Mouse (Mus musculus): ENCODE measurements around the gene Gm13871. TPM values are rescaled to one million over a fixed set of nuclear protein-coding genes. Genes with fewer than 3 reads are reported as not detected.
"Not testable (repeated sequence)": the region's sequence is repeated elsewhere in the genome, so short reads cannot be mapped to it uniquely, and the experiment has no call there.

Gm13871 gene
- not detected in 2 replicates for polyA plus RNA-seq (2016; fragmentation: Nextera tagmentation; extraction: Ambion mirVana)

GRCm38 (mm10) chr4:73905853-73906252 is at the start of gene Gm13871:
Gene Gm13871, minus strand, starts transcription at chr4:73905953.
- no CpG with 5 or more reads among the region's 4 CpGs for WGBS
- H3K4me1 ChIP-seq (replicated peaks); ATAC-seq (ENCODE audit: insufficient number of reproducible peaks, low FRiP score); H3K4me2 ChIP-seq; H3K27ac ChIP-seq (ENCODE audit: poor library complexity, severe bottlenecking); H3K4me3 ChIP-seq; H3K9me3 ChIP-seq (replicated peaks); H3K9ac ChIP-seq; H3K36me3 ChIP-seq; H3K27me3 ChIP-seq (replicated peaks): not testable (repeated sequence)

- Histone ChIP-seq H3K9ac (no peak within 1 kb of the TSS), H3K9me3 (replicated peaks) (no peaks in the 10 kb centered on the region), H3K27me3 (replicated peaks) (no peaks in the 10 kb centered on the region), H3K27ac (ENCODE audit: poor library complexity, severe bottlenecking) (no peak within 1 kb of the TSS), H3K4me1 (replicated peaks) (no peaks in the 10 kb centered on the region), H3K36me3 (no peaks in the 10 kb centered on the region), H3K4me3 (no peak within 1 kb of the TSS), H3K4me2 (no peak within 1 kb of the TSS)
- 71% methylated on average over 8 of the region's 8 CpGs for WGBS
- ATAC-seq (ENCODE audit: insufficient number of reproducible peaks, low FRiP score): no peak
Observed at GRCm38 (mm10) chr4:73950375-73950896, 44.7 kb upstream of the Gm13871 start, which contains the start of gene 2310002L09Rik. Gene 2310002L09Rik, minus strand, starts transcription at chr4:73950846.

GRCm38 (mm10) chr4:73920660-73921059 is 14.9 kb upstream of the Gm13871 start, which contains the start of gene Gm11756:
Gene Gm11756, minus strand, starts transcription at chr4:73920760.
- not testable (repeated sequence) for ATAC-seq (ENCODE audit: insufficient number of reproducible peaks, low FRiP score); H3K27ac ChIP-seq (ENCODE audit: poor library complexity, severe bottlenecking); H3K9ac ChIP-seq; H3K4me3 ChIP-seq; H3K27me3 ChIP-seq (replicated peaks); H3K4me1 ChIP-seq (replicated peaks); H3K36me3 ChIP-seq; H3K9me3 ChIP-seq (replicated peaks); H3K4me2 ChIP-seq
- 78% methylated on average over 6 of the region's 6 CpGs for WGBS

GRCm38 (mm10) chr4:73891012-73891411 is 14.7 kb downstream of the Gm13871 start, which contains the start of gene Gm11757:
Gene Gm11757, minus strand, starts transcription at chr4:73891112.
- H3K9me3 ChIP-seq (replicated peaks); H3K4me1 ChIP-seq (replicated peaks); H3K4me3 ChIP-seq; ATAC-seq (ENCODE audit: insufficient number of reproducible peaks, low FRiP score); H3K27ac ChIP-seq (ENCODE audit: poor library complexity, severe bottlenecking); H3K4me2 ChIP-seq; H3K36me3 ChIP-seq; H3K27me3 ChIP-seq (replicated peaks); H3K9ac ChIP-seq: not testable (repeated sequence)
- no CpG with 5 or more reads among the region's 4 CpGs for WGBS

- H3K9me3 ChIP-seq (replicated peaks); H3K4me3 ChIP-seq; H3K27me3 ChIP-seq (replicated peaks); H3K4me2 ChIP-seq; ATAC-seq (ENCODE audit: insufficient number of reproducible peaks, low FRiP score); H3K9ac ChIP-seq; H3K4me1 ChIP-seq (replicated peaks); H3K36me3 ChIP-seq; H3K27ac ChIP-seq (ENCODE audit: poor library complexity, severe bottlenecking): not testable (repeated sequence)
- WGBS: no CpG with 5 or more reads among the region's 4 CpGs
Observed at GRCm38 (mm10) chr4:73876166-73876565, 29.6 kb downstream of the Gm13871 start, which contains the start of gene Gm11758. Gene Gm11758, minus strand, starts transcription at chr4:73876266.

Other genes with a start within 250 kb of the Gm13871 start
- gene Gm11239, start 237.6 kb downstream of the Gm13871 start, polyA plus RNA-seq (2016; fragmentation: Nextera tagmentation; extraction: Ambion mirVana): not detected in 2 replicates
- gene Gm428, start 222.4 kb downstream of the Gm13871 start, polyA plus RNA-seq (2016; fragmentation: Nextera tagmentation; extraction: Ambion mirVana): not detected in 2 replicates
- gene Rasef, start 115.0 kb downstream of the Gm13871 start, polyA plus RNA-seq (2016; fragmentation: Nextera tagmentation; extraction: Ambion mirVana): 0.44 and 0.65 TPM in 2 replicates
- gene Gm11758, start 29.7 kb downstream of the Gm13871 start, polyA plus RNA-seq (2016; fragmentation: Nextera tagmentation; extraction: Ambion mirVana): not detected in 2 replicates
- gene Gm11757, start 14.8 kb downstream of the Gm13871 start, polyA plus RNA-seq (2016; fragmentation: Nextera tagmentation; extraction: Ambion mirVana): not detected in 2 replicates
- gene Gm11756, start 14.8 kb upstream of the Gm13871 start, polyA plus RNA-seq (2016; fragmentation: Nextera tagmentation; extraction: Ambion mirVana): not detected in 2 replicates
- gene 2310002L09Rik, start 44.9 kb upstream of the Gm13871 start, polyA plus RNA-seq (2016; fragmentation: Nextera tagmentation; extraction: Ambion mirVana): 0.18 and 0.19 TPM in 2 replicates
- 0.46 and 0.65 TPM in 2 replicates for gene Frmd3, start 107.5 kb upstream of the Gm13871 start, polyA plus RNA-seq (2016; fragmentation: Nextera tagmentation; extraction: Ambion mirVana)

All from heart, embryonic 12.5 days (tissue).